Mouse (Mus musculus): ENCODE data around the gene Rps27rt. TPM values are rescaled to one million over a fixed set of nuclear protein-coding genes. Genes with fewer than 3 reads are reported as not detected.
A peak's percentile ranks its signal among the peaks of the same experiment; 100 is the strongest.
"Not testable (repeated sequence)": the region's sequence is repeated elsewhere in the genome, so short reads cannot be mapped to it uniquely, and the experiment has no call there.

The Rps27rt gene
- 268 and 296 TPM in 2 replicates for polyA plus RNA-seq (2015; fragmentation: Nextera tagmentation; extraction: Ambion mirVana)

- H3K27me3 ChIP-seq: peaks cover 20% of the 10 kb centered on the region
- H3K36me3 ChIP-seq: no peaks in the 10 kb centered on the region
- no peak within 1 kb of the TSS for H3K27ac ChIP-seq
- no peak within 1 kb of the TSS for H3K9ac ChIP-seq
- H3K4me2 ChIP-seq: no peak within 1 kb of the TSS
- H3K9me3 ChIP-seq: no peaks in the 10 kb centered on the region
- ATAC-seq (ENCODE audit: low FRiP score): no peak
- peaks cover 23% of the 10 kb centered on the region for H3K4me1 ChIP-seq (replicated peaks)
- 93% methylated on average over 16 of the region's 16 CpGs for WGBS
- no peak within 1 kb of the TSS for H3K4me3 ChIP-seq
These were observed at the start of gene Rps27rt for GRCm38 (mm10) chr9:114982689-114983360. TSS of gene Rps27rt (minus strand) at chr9:114982739.

- H3K4me3 ChIP-seq; H3K9ac ChIP-seq; ATAC-seq (ENCODE audit: low FRiP score); H3K4me2 ChIP-seq; H3K36me3 ChIP-seq; H3K27ac ChIP-seq; H3K9me3 ChIP-seq: not testable (repeated sequence)
- 100% methylated on average over 1 of the region's 1 CpGs for WGBS
- H3K27me3 ChIP-seq: peaks cover 17% of the 10 kb centered on the region; the same call in 1 of the 2 replicates
- peaks cover 10% of the 10 kb centered on the region for H3K4me1 ChIP-seq (replicated peaks)
These were observed 48.5 kb upstream of the Rps27rt start for GRCm38 (mm10) chr9:115031046-115031445.

GRCm38 (mm10) chr9:115030581-115030980, 48.0 kb upstream of the Rps27rt start:
- 38% methylated on average over 4 of the region's 4 CpGs for WGBS
- no peak overlapping the region for H3K4me3 ChIP-seq
- ATAC-seq (ENCODE audit: low FRiP score): no peak
- peaks cover 14% of the 10 kb centered on the region; the same call in 1 of the 2 replicates for H3K27me3 ChIP-seq
- no peak overlapping the region for H3K9ac ChIP-seq
- H3K27ac ChIP-seq: no peak overlapping the region
- no peaks in the 10 kb centered on the region for H3K36me3 ChIP-seq
- peaks cover 10% of the 10 kb centered on the region for H3K4me1 ChIP-seq (replicated peaks)
- H3K4me2 ChIP-seq: no peak overlapping the region
- no peaks in the 10 kb centered on the region for H3K9me3 ChIP-seq

GRCm38 (mm10) chr9:115029307-115029706, 46.8 kb upstream of the Rps27rt start:
- Histone ChIP-seq H3K36me3 (no peaks in the 10 kb centered on the region), H3K4me3 (no peak overlapping the region), H3K9ac (no peak overlapping the region), H3K27me3 (peaks cover 14% of the 10 kb centered on the region; the same call in 1 of the 2 replicates), H3K27ac (no peak overlapping the region), H3K9me3 (no peaks in the 10 kb centered on the region), H3K4me2 (no peak overlapping the region), H3K4me1 (replicated peaks) (peaks cover 10% of the 10 kb centered on the region)
- peak; percentile 57; the same call in 1 of the 2 replicates for ATAC-seq (ENCODE audit: low FRiP score)
- WGBS: 5% methylated on average over 3 of the region's 3 CpGs

GRCm38 (mm10) chr9:115023708-115024383, 41.3 kb upstream of the Rps27rt start:
- no peaks in the 10 kb centered on the region for H3K27me3 ChIP-seq
- no peaks in the 10 kb centered on the region for H3K36me3 ChIP-seq
- H3K4me1 ChIP-seq (replicated peaks): peaks cover under 1% of the 10 kb centered on the region; the same call in 1 of the 2 replicates
- no peaks in the 10 kb centered on the region for H3K9me3 ChIP-seq
- no peak overlapping the region for H3K9ac ChIP-seq
- 91% methylated on average over 10 of the region's 10 CpGs for WGBS
- H3K4me3 ChIP-seq: no peak overlapping the region
- H3K4me2 ChIP-seq: no peak overlapping the region
- H3K27ac ChIP-seq: no peak overlapping the region
- ATAC-seq (ENCODE audit: low FRiP score): no peak

GRCm38 (mm10) chr9:115023137-115023536, 40.6 kb upstream of the Rps27rt start:
- H3K27me3 ChIP-seq: no peaks in the 10 kb centered on the region
- H3K36me3 ChIP-seq: no peaks in the 10 kb centered on the region
- 75% methylated on average over 3 of the region's 3 CpGs for WGBS
- ATAC-seq (ENCODE audit: low FRiP score): no peak
- no peak overlapping the region for H3K9ac ChIP-seq
- no peak overlapping the region for H3K4me3 ChIP-seq
- no peaks in the 10 kb centered on the region for H3K9me3 ChIP-seq
- H3K4me2 ChIP-seq: no peak overlapping the region
- no peaks in the 10 kb centered on the region for H3K4me1 ChIP-seq (replicated peaks)
- H3K27ac ChIP-seq: no peak overlapping the region

- H3K27me3 ChIP-seq: no peaks in the 10 kb centered on the region
- H3K36me3 ChIP-seq: no peaks in the 10 kb centered on the region
- no peak overlapping the region for H3K9ac ChIP-seq
- H3K4me3 ChIP-seq: no peak overlapping the region
- H3K9me3 ChIP-seq: no peaks in the 10 kb centered on the region
- H3K4me2 ChIP-seq: no peak overlapping the region
- 97% methylated on average over 2 of the region's 2 CpGs for WGBS
- no peaks in the 10 kb centered on the region for H3K4me1 ChIP-seq (replicated peaks)
- no peak for ATAC-seq (ENCODE audit: low FRiP score)
- no peak overlapping the region for H3K27ac ChIP-seq
These were observed 38.9 kb upstream of the Rps27rt start for GRCm38 (mm10) chr9:115021419-115021818.

- Histone ChIP-seq H3K27me3 (no peaks in the 10 kb centered on the region), H3K4me2 (no peak overlapping the region), H3K9me3 (no peaks in the 10 kb centered on the region), H3K36me3 (no peaks in the 10 kb centered on the region), H3K4me1 (replicated peaks) (no peaks in the 10 kb centered on the region), H3K27ac (no peak overlapping the region), H3K4me3 (no peak overlapping the region), H3K9ac (no peak overlapping the region)
- 87% methylated on average over 7 of the region's 7 CpGs for WGBS
- no peak for ATAC-seq (ENCODE audit: low FRiP score)
These were observed 37.6 kb upstream of the Rps27rt start for GRCm38 (mm10) chr9:115020141-115020540.

GRCm38 (mm10) chr9:115012367-115012766, 29.8 kb upstream of the Rps27rt start:
- no peaks in the 10 kb centered on the region for H3K27me3 ChIP-seq
- WGBS: 67% methylated on average over 12 of the region's 12 CpGs
- H3K4me1 ChIP-seq (replicated peaks): no peaks in the 10 kb centered on the region
- H3K36me3 ChIP-seq: 0 out of 2 replicates have a peak, but pooled peaks cover 2% of the 10 kb centered on the region
- H3K27ac ChIP-seq: no peak overlapping the region
- H3K4me2 ChIP-seq: no peak overlapping the region
- no peak overlapping the region for H3K4me3 ChIP-seq
- ATAC-seq (ENCODE audit: low FRiP score): no peak
- H3K9me3 ChIP-seq: peaks cover 6% of the 10 kb centered on the region; the same call in 1 of the 2 replicates
- H3K9ac ChIP-seq: no peak overlapping the region

GRCm38 (mm10) chr9:115008194-115008593, 25.7 kb upstream of the Rps27rt start:
- H3K36me3 ChIP-seq: 0 out of 2 replicates have a peak, but pooled peaks cover 2% of the 10 kb centered on the region
- no peak overlapping the region for H3K4me2 ChIP-seq
- H3K4me3 ChIP-seq: no peak overlapping the region
- H3K27me3 ChIP-seq: no peaks in the 10 kb centered on the region
- H3K27ac ChIP-seq: no peak overlapping the region
- H3K4me1 ChIP-seq (replicated peaks): no peaks in the 10 kb centered on the region
- no peak for ATAC-seq (ENCODE audit: low FRiP score)
- 87% methylated on average over 7 of the region's 7 CpGs for WGBS
- H3K9me3 ChIP-seq: peaks cover 6% of the 10 kb centered on the region; the same call in 1 of the 2 replicates
- H3K9ac ChIP-seq: no peak overlapping the region

- 84% methylated on average over 6 of the region's 6 CpGs for whole genome bisulfite sequencing
- Histone ChIP-seq H3K9me3 (peaks cover 6% of the 10 kb centered on the region; the same call in 1 of the 2 replicates), H3K27ac (no peak overlapping the region), H3K4me1 (replicated peaks) (no peaks in the 10 kb centered on the region), H3K36me3 (0 out of 2 replicates have a peak, but pooled peaks cover 2% of the 10 kb centered on the region), H3K9ac (no peak overlapping the region), H3K4me2 (no peak overlapping the region), H3K4me3 (no peak overlapping the region), H3K27me3 (no peaks in the 10 kb centered on the region)
- ATAC-seq (ENCODE audit: low FRiP score): no peak
These were observed 25.2 kb upstream of the Rps27rt start for GRCm38 (mm10) chr9:115007776-115008175.

GRCm38 (mm10) chr9:115005446-115005845, 22.9 kb upstream of the Rps27rt start:
- no peak for ATAC-seq (ENCODE audit: low FRiP score)
- Histone ChIP-seq H3K27ac (no peak overlapping the region), H3K9ac (no peak overlapping the region), H3K9me3 (peaks cover 6% of the 10 kb centered on the region; the same call in 1 of the 2 replicates), H3K36me3 (0 out of 2 replicates have a peak, but pooled peaks cover 2% of the 10 kb centered on the region), H3K27me3 (no peaks in the 10 kb centered on the region), H3K4me2 (no peak overlapping the region), H3K4me1 (replicated peaks) (no peaks in the 10 kb centered on the region), H3K4me3 (no peak overlapping the region)
- 65% methylated on average over 10 of the region's 10 CpGs for WGBS
